Mouse (Mus musculus): ENCODE results near the gene Mrps34. TPM values are rescaled to one million over a fixed set of nuclear protein-coding genes. Genes with fewer than 3 reads are reported as not detected.

Mrps34 gene
- polyA plus RNA-seq, 1 experiment, result 149 TPM

GRCm38 (mm10) chr17:24907591-24907990, 12.7 kb downstream of the Mrps34 start:
- WGBS, result 80% methylated on average over 2 of the region's 2 CpGs
- no peak overlapping the region for H3K4me3 ChIP-seq (replicated peaks; ENCODE audit: insufficient read depth, low read depth, low read length)
- H3K4me1 ChIP-seq (ENCODE audit: control insufficient read depth, insufficient read depth, low read length), result no peaks in the 10 kb centered on the region
- DNase-seq, result peak in 1 of 2 experiments; percentile 5
- H3K27me3 ChIP-seq (ENCODE audit: control insufficient read depth, insufficient read depth, low read length), result no peaks in the 10 kb centered on the region
- no peak for TF ChIP-seq CTCF (IDR thresholded peaks at IDR 0.05; ENCODE audit: borderline replicate concordance, insufficient read depth, low read depth, low read length)
- no peak for TF ChIP-seq POLR2A (IDR thresholded peaks at IDR 0.05; ENCODE audit: borderline replicate concordance, insufficient read depth, low read length)
- H3K27ac ChIP-seq (ENCODE audit: insufficient read depth, low read length), result no peak overlapping the region

GRCm38 (mm10) chr17:24913984-24914383, 19.1 kb downstream of the Mrps34 start:
- H3K27ac ChIP-seq (ENCODE audit: insufficient read depth, low read length), result no peak overlapping the region
- TF ChIP-seq CTCF (IDR thresholded peaks at IDR 0.05; ENCODE audit: borderline replicate concordance, insufficient read depth, low read depth, low read length) (no peak), POLR2A (IDR thresholded peaks at IDR 0.05; ENCODE audit: borderline replicate concordance, insufficient read depth, low read length) (no peak)
- H3K4me3 ChIP-seq (replicated peaks; ENCODE audit: insufficient read depth, low read depth, low read length), result no peak overlapping the region
- no peaks in the 10 kb centered on the region for H3K27me3 ChIP-seq (ENCODE audit: control insufficient read depth, insufficient read depth, low read length)
- no peaks in the 10 kb centered on the region for H3K4me1 ChIP-seq (ENCODE audit: control insufficient read depth, insufficient read depth, low read length)
- no peak for DNase-seq

- no peak overlapping the region for H3K4me3 ChIP-seq (replicated peaks; ENCODE audit: insufficient read depth, low read depth, low read length)
- DNase-seq, result no peak
- H3K4me1 ChIP-seq (ENCODE audit: control insufficient read depth, insufficient read depth, low read length), result no peaks in the 10 kb centered on the region; the same call in 1 of the 2 replicates
- TF ChIP-seq CTCF (IDR thresholded peaks at IDR 0.05; ENCODE audit: borderline replicate concordance, insufficient read depth, low read depth, low read length) (no peak), POLR2A (IDR thresholded peaks at IDR 0.05; ENCODE audit: borderline replicate concordance, insufficient read depth, low read length) (no peak)
- WGBS, result 88% methylated on average over 1 of the region's 1 CpGs
- H3K27ac ChIP-seq (ENCODE audit: insufficient read depth, low read length), result no peak overlapping the region
- no peaks in the 10 kb centered on the region for H3K27me3 ChIP-seq (ENCODE audit: control insufficient read depth, insufficient read depth, low read length)
These were observed 28.3 kb downstream of the Mrps34 start for GRCm38 (mm10) chr17:24923246-24923645.

- H3K27ac ChIP-seq (ENCODE audit: insufficient read depth, low read length), result no peak overlapping the region
- no peak for DNase-seq
- TF ChIP-seq CTCF (IDR thresholded peaks at IDR 0.05; ENCODE audit: borderline replicate concordance, insufficient read depth, low read depth, low read length) (no peak), POLR2A (IDR thresholded peaks at IDR 0.05; ENCODE audit: borderline replicate concordance, insufficient read depth, low read length) (no peak)
- H3K4me1 ChIP-seq (ENCODE audit: control insufficient read depth, insufficient read depth, low read length), result peaks cover 11% of the 10 kb centered on the region; the same call in 1 of the 2 replicates
- H3K4me3 ChIP-seq (replicated peaks; ENCODE audit: insufficient read depth, low read depth, low read length), result no peak overlapping the region
- WGBS, result 71% methylated on average over 1 of the region's 1 CpGs
- no peaks in the 10 kb centered on the region for H3K27me3 ChIP-seq (ENCODE audit: control insufficient read depth, insufficient read depth, low read length)
These were observed 34.6 kb downstream of the Mrps34 start for GRCm38 (mm10) chr17:24929506-24929905.

- H3K4me1 ChIP-seq (ENCODE audit: control insufficient read depth, insufficient read depth, low read length), result peaks cover 11% of the 10 kb centered on the region; the same call in 1 of the 2 replicates
- 61% methylated on average over 4 of the region's 4 CpGs for WGBS
These were observed 37.5 kb downstream of the Mrps34 start for GRCm38 (mm10) chr17:24932431-24932830.

GRCm38 (mm10) chr17:24933163-24933562, 38.2 kb downstream of the Mrps34 start:
- no peaks in the 10 kb centered on the region for H3K27me3 ChIP-seq (ENCODE audit: control insufficient read depth, insufficient read depth, low read length)
- no peak overlapping the region for H3K4me3 ChIP-seq (replicated peaks; ENCODE audit: insufficient read depth, low read depth, low read length)
- no peak overlapping the region for H3K27ac ChIP-seq (ENCODE audit: insufficient read depth, low read length)
- TF ChIP-seq POLR2A (IDR thresholded peaks at IDR 0.05; ENCODE audit: borderline replicate concordance, insufficient read depth, low read length) (no peak), CTCF (IDR thresholded peaks at IDR 0.05; ENCODE audit: borderline replicate concordance, insufficient read depth, low read depth, low read length) (no peak)
- WGBS, result 22% methylated on average over 4 of the region's 4 CpGs
- no peak for DNase-seq
- H3K4me1 ChIP-seq (ENCODE audit: control insufficient read depth, insufficient read depth, low read length), result peaks cover 11% of the 10 kb centered on the region; the same call in 1 of the 2 replicates

More at GRCm38 (mm10) chr17:24932431-24932830, 37.5 kb downstream of the Mrps34 start:
- no peak overlapping the region for H3K4me3 ChIP-seq (replicated peaks; ENCODE audit: insufficient read depth, low read depth, low read length)
- no peaks in the 10 kb centered on the region for H3K27me3 ChIP-seq (ENCODE audit: control insufficient read depth, insufficient read depth, low read length)
- no peak for DNase-seq
- no peak for TF ChIP-seq CTCF (IDR thresholded peaks at IDR 0.05; ENCODE audit: borderline replicate concordance, insufficient read depth, low read depth, low read length)
- TF ChIP-seq POLR2A (IDR thresholded peaks at IDR 0.05; ENCODE audit: borderline replicate concordance, insufficient read depth, low read length), result no peak
- no peak overlapping the region for H3K27ac ChIP-seq (ENCODE audit: insufficient read depth, low read length)

GRCm38 (mm10) chr17:24934926-24935325, 40.0 kb downstream of the Mrps34 start:
- peak overlapping the region; percentile 54 for H3K4me3 ChIP-seq (replicated peaks; ENCODE audit: insufficient read depth, low read depth, low read length)
- peaks cover 11% of the 10 kb centered on the region; the same call in 1 of the 2 replicates for H3K4me1 ChIP-seq (ENCODE audit: control insufficient read depth, insufficient read depth, low read length)
- no peak for TF ChIP-seq POLR2A (IDR thresholded peaks at IDR 0.05; ENCODE audit: borderline replicate concordance, insufficient read depth, low read length)
- no peak for TF ChIP-seq CTCF (IDR thresholded peaks at IDR 0.05; ENCODE audit: borderline replicate concordance, insufficient read depth, low read depth, low read length)
- 50% methylated on average over 4 of the region's 4 CpGs for WGBS
- H3K27me3 ChIP-seq (ENCODE audit: control insufficient read depth, insufficient read depth, low read length), result no peaks in the 10 kb centered on the region
- H3K27ac ChIP-seq (ENCODE audit: insufficient read depth, low read length), result no peak overlapping the region
- no peak for DNase-seq

- no peak for TF ChIP-seq POLR2A (IDR thresholded peaks at IDR 0.05; ENCODE audit: borderline replicate concordance, insufficient read depth, low read length)
- no peak for TF ChIP-seq CTCF (IDR thresholded peaks at IDR 0.05; ENCODE audit: borderline replicate concordance, insufficient read depth, low read depth, low read length)
- peak overlapping the region; percentile 15; the same call in 1 of the 2 replicates for H3K27ac ChIP-seq (ENCODE audit: insufficient read depth, low read length)
- H3K4me3 ChIP-seq (replicated peaks; ENCODE audit: insufficient read depth, low read depth, low read length), result peak overlapping the region; percentile 54
- H3K27me3 ChIP-seq (ENCODE audit: control insufficient read depth, insufficient read depth, low read length), result no peaks in the 10 kb centered on the region
- DNase-seq, result no peak
- H3K4me1 ChIP-seq (ENCODE audit: control insufficient read depth, insufficient read depth, low read length), result peaks cover 11% of the 10 kb centered on the region; the same call in 1 of the 2 replicates
These were observed 40.8 kb downstream of the Mrps34 start for GRCm38 (mm10) chr17:24935666-24936065.
